Mouse (Mus musculus): ENCODE measurements around the gene Spaca6.
"Not testable (repeated sequence)": the region's sequence is repeated elsewhere in the genome, so short reads cannot be mapped to it uniquely, and the experiment has no call there.

The Spaca6 gene

GRCm38 (mm10) chr17:17843534-17844261 is 16.7 kb downstream of the Spaca6 start:
- in situ Hi-C loops (cut with MboI; ENCODE audit: low sequenced_read_pairs): no loop called here

GRCm38 (mm10) chr17:17844606-17845005 is 17.6 kb downstream of the Spaca6 start:
- in situ Hi-C loops (cut with MboI; ENCODE audit: low sequenced_read_pairs): not testable (repeated sequence)

- in situ Hi-C loops (cut with MboI; ENCODE audit: low sequenced_read_pairs): no loop called here
These were observed 18.4 kb downstream of the Spaca6 start for GRCm38 (mm10) chr17:17845187-17846027.

- in situ Hi-C loops (cut with MboI; ENCODE audit: low sequenced_read_pairs): no loop called here
These were observed 22.0 kb downstream of the Spaca6 start for GRCm38 (mm10) chr17:17848988-17849387.

GRCm38 (mm10) chr17:17849906-17850712 is 23.2 kb downstream of the Spaca6 start:
- in situ Hi-C loops (cut with MboI; ENCODE audit: low sequenced_read_pairs): no loop called here

GRCm38 (mm10) chr17:17855064-17855838 is 28.3 kb downstream of the Spaca6 start, which contains the start of gene Has1:
TSS of gene Has1 (minus strand) at chr17:17855205.
- in situ Hi-C loops (cut with MboI; ENCODE audit: low sequenced_read_pairs): no loop called here

GRCm38 (mm10) chr17:17856612-17857011 is 29.7 kb downstream of the Spaca6 start:
- in situ Hi-C loops (cut with MboI; ENCODE audit: low sequenced_read_pairs): no loop called here

- in situ Hi-C loops (cut with MboI; ENCODE audit: low sequenced_read_pairs): no loop called here
These were observed 30.5 kb downstream of the Spaca6 start for GRCm38 (mm10) chr17:17857446-17857845.

GRCm38 (mm10) chr17:17860110-17860509 is 33.2 kb downstream of the Spaca6 start:
- in situ Hi-C loops (cut with MboI; ENCODE audit: low sequenced_read_pairs): no loop called here

- in situ Hi-C loops (cut with MboI; ENCODE audit: low sequenced_read_pairs): no loop called here
These were observed 35.4 kb downstream of the Spaca6 start for GRCm38 (mm10) chr17:17862360-17862759.

GRCm38 (mm10) chr17:17865168-17865567 is 38.2 kb downstream of the Spaca6 start:
- in situ Hi-C loops (cut with MboI; ENCODE audit: low sequenced_read_pairs): no loop called here

- in situ Hi-C loops (cut with MboI; ENCODE audit: low sequenced_read_pairs): no loop called here
These were observed 40.0 kb downstream of the Spaca6 start for GRCm38 (mm10) chr17:17866801-17867469.

GRCm38 (mm10) chr17:17870892-17871550 is 44.1 kb downstream of the Spaca6 start:
- in situ Hi-C loops (cut with MboI; ENCODE audit: low sequenced_read_pairs): no loop called here

GRCm38 (mm10) chr17:17871697-17872096 is 44.7 kb downstream of the Spaca6 start:
- in situ Hi-C loops (cut with MboI; ENCODE audit: low sequenced_read_pairs): no loop called here

GRCm38 (mm10) chr17:17879347-17879746 is 52.4 kb downstream of the Spaca6 start:
- in situ Hi-C loops (cut with MboI; ENCODE audit: low sequenced_read_pairs): loop anchor here (25.0 kb wide), 1 partner anchor 117 kb away; no protein-coding TSS in a partner anchor

- in situ Hi-C loops (cut with MboI; ENCODE audit: low sequenced_read_pairs): loop anchor here (25.0 kb wide), 1 partner anchor 120 kb away; no protein-coding TSS in a partner anchor
These were observed 55.7 kb downstream of the Spaca6 start for GRCm38 (mm10) chr17:17882672-17883071.

GRCm38 (mm10) chr17:17883840-17884239 is 56.9 kb downstream of the Spaca6 start, which contains the start of gene Fpr1:
TSS of gene Fpr1 (minus strand) at chr17:17883940.
- in situ Hi-C loops (cut with MboI; ENCODE audit: low sequenced_read_pairs): loop anchor here (25.0 kb wide), 1 partner anchor 122 kb away; no protein-coding TSS in a partner anchor

GRCm38 (mm10) chr17:17887774-17888248 is 60.9 kb downstream of the Spaca6 start, which contains the start of the genes Fpr2 and Fpr3:
TSS of gene Fpr2 (plus strand) at chr17:17887824.
TSS of gene Fpr3 (plus strand) at chr17:17887852.
- in situ Hi-C loops (cut with MboI; ENCODE audit: low sequenced_read_pairs): loop anchor here (25.0 kb wide), 1 partner anchor 126 kb away; no protein-coding TSS in a partner anchor
